Mouse (Mus musculus) right cerebral cortex, postnatal 36 days (tissue): ENCODE data around the gene Gm17949.

Experiments used
- DNase-seq, 2 experiments: peaks; one replicate each; pipeline ENCODE4 v3.0.0; 2022; ENCODE audit warnings: low spot score in 2 of 2, mixed read lengths in 1 of 2

The Gm17949 gene

DNA sequence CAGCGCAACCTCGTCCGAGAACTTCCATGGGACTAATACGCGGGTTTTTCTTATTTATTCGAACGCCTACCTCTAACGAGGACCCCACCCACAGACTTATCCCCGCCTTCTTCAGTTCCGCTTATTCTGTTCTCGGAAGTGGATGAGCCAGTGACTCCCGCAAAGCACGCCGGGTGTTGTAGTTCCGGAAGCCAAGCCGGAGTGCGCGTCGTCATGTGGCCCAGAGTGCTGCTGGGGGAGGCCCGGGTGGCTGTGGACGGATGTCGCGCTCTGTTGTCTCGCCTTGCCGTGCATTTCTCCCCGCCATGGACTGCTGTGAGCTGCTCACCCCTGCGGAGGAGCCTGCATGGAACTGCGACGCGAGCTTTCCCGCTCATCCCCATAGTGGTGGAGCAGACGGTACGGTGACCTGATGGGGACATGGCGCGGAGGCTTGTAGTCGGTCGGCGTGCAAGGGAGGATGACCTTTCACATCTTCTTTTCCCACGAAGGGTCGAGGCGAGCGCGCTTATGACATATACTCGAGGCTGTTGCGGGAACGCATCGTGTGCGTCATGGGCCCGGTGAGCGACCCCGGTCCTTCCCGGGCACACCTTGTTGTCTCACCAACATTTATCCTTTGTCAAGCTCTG lies 21.0 kb upstream of the Gm17949 start, which contains the start of gene Clpp:
TSS of gene Clpp (plus strand) at position 191 of the 632 bp plus-strand sequence.
- peak; percentile 96 to 97 for DNase-seq

GRCm38 (mm10) chr17:56990966-56991365 lies 20.3 kb upstream of the Gm17949 start:
- no peak for DNase-seq

DNA sequence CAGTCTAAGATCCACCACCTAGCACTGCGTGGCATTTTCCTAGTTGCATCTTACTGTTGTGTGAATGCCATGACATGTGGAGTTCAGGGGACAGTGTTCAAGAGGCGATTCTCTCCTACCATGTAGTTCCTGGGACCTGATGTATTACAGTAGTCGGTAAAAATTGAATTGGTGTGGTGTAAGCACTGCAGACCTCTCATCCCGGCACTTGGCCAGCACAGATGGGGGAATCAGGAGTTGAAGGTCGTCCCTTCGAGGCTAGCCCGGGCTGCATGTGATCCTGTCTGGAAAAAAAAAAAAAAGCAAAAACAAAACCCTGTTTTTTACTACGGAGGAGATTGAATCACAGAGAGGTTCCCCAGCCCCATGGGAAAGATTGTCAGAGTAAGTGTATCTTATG lies 16.2 kb upstream of the Gm17949 start:
- no peak for DNase-seq

- no peak for DNase-seq
Measured at GRCm38 (mm10) chr17:56996506-56996905, 14.8 kb upstream of the Gm17949 start.

- peak; percentile 93 to 96 for DNase-seq
Measured at GRCm38 (mm10) chr17:56997029-56997667, 14.1 kb upstream of the Gm17949 start, which contains the start of gene Alkbh7. Alkbh7 (plus strand) TSS chr17:56997339.

DNA sequence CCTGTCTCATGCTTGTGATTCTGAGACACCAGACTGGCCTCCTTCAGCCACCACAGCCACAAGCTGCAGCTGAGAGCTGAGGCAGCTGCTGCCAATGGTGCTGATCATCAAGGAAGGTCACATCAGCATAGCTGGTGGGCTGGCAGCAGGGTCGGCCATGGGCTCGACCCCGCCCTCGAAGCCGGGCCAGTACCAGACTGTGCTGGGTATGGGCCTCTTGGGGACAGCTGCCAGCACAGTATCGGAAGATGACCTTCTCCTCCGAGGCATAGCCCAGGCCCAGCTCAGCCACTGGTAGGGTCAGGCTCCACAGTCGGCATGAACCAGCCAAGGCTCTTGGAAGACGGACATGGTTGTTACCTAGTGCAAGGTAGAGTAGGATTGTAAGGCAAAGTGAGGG lies 11.9 kb upstream of the Gm17949 start:
- no peak for DNase-seq

DNA sequence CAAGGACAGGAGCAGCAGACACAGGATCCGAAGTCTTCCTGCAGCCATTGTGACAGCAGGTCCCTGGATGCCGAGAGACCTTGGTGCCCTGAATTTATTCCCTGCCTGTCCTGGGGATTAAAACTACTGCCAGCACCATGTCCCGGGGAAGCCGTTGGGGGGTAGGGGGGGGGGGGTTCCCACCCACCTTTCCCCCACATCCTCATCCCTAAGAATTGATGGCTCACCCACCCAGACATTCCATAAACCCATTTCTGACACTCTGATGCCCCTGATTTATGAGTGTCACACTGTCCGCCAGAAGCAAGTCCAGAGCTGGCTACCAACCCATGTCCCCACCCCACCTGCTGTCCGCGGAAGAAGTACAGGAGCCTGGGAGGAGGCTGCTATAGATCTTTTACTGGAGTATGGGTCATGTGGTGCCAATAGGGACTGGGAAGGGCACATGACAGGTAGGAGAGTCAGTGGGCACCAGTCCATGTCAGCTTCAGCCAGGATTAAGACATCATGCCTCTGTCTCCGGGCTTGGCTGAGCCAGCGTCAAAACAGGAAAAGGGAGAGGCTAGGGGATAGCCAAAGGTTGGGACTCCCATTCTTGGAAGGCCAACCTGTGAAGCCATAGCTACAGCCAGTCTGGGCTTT lies 11.2 kb upstream of the Gm17949 start, which contains the start of gene Pspn:
TSS of gene Pspn (minus strand) at position 51 of the 642 bp plus-strand sequence.
- no peak for DNase-seq

GRCm38 (mm10) chr17:57001228-57001627 lies 10.0 kb upstream of the Gm17949 start:
- no peak for DNase-seq

DNA sequence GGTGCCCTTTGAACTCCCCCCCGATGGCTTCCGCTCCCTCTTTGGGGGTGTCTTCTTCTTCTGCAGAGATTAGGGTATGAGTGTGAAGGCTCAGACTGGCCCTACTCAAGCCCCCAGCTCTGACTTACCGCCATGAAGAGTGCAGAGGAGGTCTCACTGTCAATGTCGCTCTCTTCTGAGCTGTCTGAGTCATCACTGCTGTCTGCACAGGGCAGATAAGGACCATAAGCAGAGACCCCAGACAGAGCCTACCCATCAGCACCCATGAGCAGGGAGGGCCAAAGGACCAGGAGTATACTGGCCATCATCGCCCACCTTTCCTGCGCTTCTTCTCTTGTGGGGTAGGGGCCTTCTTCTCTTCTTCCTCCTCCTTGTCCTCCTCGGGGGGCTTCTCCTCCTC lies 7.3 kb upstream of the Gm17949 start:
- no peak for DNase-seq

- DNase-seq: no peak
Measured at GRCm38 (mm10) chr17:57007137-57007905, 3.9 kb upstream of the Gm17949 start.

DNA sequence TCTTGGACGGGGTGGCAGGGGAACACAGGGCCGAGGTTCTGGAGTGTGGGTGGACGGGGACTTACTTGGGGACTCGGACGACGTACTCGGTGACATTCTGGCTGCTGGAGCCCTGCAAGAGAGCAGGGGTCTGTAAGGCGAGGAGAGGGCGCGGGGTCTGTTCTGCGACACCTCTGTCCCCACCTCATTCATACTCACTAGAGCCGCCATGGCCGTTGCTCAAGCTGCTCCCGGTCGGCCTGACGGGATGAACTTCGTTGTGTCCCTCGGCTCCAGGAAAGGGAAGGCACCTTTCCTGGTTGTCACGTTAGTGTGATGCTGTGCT lies 396 bp upstream of the Gm17949 start:
- no peak for DNase-seq

GRCm38 (mm10) chr17:57012245-57012795 lies 1.1 kb downstream of the Gm17949 start:
- DNase-seq: no peak

DNA sequence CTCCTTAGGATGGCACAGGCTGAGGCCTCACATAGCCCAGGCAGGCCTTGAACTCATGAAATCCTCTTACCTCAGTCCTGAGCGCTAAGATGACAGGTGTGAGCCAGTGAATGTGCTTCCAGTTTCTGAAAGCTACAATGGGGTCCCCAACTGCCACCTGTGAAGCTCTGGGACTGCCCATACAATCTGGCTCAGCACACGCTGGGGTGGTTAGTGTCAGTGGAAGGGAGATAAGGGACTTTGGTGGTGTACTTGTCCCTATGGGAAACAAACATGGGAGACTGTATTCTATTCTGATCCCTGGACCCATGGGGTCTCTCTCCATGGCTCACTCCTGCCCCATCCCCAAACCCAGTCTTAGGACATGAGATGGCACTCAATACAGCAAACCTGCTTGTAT lies 8.4 kb downstream of the Gm17949 start:
- no peak for DNase-seq

DNA sequence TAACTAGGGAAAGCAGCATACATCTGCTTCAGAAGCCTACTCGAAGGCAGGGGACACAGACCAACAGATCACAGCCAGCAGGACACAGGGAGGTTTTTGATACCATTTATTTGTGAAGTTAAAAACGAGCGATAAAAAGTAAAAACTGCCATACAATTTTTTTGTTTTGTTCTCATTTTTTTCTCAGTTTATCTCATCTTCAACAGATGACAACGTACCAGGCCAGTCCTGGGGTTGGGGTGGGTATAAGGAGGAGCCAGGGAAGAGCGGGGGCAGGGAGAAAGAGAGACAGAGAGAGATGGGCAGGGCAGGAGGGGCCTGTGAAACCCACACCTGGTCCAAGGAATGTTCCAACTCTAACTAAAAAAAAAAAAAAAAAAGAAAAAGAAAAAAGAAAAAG lies 9.7 kb downstream of the Gm17949 start:
- no peak for DNase-seq

DNA sequence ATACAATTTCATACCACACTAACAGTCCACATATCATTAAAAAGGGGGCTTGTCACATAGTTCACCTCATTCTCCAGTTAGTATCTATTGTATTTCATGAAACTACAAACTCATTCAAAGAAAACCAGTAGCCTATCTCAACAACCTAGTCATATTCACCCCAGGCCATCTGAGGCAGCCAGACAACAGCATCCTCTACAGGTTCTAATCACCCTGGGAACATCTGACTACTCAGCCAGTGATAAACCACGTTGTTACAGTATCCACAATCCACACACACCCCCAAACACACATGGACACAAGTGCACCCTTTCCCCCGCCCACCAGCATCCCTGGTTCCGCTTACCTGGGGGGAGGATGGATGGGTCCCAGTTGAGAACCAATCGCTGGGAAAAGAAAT lies 16.2 kb downstream of the Gm17949 start:
- no peak for DNase-seq

DNA sequence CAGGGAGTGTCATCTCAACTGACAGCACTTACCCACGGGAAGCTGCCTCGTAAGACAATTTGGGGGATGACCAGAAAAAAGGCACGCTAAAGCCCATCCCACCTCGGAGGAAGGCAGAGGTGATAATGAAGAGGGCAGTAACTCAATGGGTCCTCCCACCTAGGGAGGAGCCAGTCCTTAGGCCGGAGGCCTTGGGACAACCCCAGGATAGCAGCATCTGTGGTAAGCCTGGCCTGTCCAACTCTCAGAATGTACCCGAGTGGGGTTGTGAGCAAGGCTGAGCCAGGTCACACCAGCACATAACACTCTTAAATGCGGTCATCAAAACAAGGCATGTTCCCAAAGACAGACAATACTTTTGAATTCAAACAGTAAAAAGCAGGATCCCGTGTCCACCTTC lies 18.4 kb downstream of the Gm17949 start:
- no peak for DNase-seq

DNA sequence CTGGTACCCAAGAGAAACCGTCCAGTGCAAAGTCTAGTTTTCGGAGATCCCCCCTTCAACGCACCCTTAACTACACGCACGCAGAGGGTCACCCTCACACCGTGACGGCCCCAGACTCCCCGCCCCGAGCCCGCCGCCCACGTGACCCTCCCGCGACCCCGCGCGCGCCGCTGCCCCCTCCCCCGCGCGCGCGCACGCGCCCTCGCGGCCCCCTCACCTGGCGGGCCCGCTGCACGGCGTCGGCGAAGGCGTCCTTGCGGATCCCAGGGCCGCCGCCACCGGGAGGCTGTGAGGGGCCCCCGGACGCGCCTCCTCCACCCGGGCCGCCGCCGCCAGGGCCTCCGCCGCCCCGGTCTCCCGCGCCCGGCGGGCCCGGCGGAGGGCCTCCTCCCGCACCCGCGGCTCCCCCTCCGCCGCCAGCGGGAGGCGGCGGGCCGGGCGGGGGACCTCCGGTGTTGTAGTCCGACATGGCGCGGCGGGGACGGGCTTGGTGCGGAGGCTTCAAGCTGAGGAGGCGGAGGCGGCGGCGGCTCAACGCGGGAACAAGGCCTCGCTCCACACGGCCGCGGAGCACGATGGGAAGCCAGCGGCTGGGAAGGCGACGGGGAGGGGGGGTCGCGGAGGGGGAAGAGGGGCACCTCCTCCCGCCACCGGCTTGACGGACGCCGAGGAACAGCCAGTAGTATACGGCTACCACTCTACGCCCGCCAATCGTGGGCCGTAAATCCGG lies 19.8 kb downstream of the Gm17949 start, which contains the start of gene Khsrp:
TSS of gene Khsrp (minus strand) at position 592 of the 730 bp plus-strand sequence.
- DNase-seq: no peak

GRCm38 (mm10) chr17:57031661-57032420 lies 20.6 kb downstream of the Gm17949 start:
- DNase-seq: peak; percentile 100

GRCm38 (mm10) chr17:57032854-57033253 lies 21.6 kb downstream of the Gm17949 start:
- DNase-seq: no peak

DNA sequence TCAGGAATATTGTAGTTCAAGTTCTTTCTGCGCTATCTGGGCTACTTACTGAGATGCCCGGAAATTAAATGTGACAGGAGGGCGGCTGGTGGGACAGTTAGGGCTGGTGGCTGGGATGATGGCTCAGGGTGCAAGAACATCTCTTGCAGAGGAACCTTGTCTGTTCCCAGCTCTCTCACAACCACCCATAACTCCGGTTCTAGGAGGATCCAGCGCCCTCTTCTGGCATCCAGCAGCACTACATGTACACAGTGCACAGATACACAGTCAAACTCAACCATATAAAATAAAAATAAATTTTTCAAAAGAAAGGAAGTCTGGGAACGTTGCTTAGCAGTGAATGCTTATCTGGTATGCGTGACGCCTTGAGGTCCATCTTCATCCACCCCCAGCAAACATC lies 27.7 kb downstream of the Gm17949 start:
- no peak for DNase-seq
